Mouse (Mus musculus) stomach, postnatal 0 days (tissue): ENCODE data around the gene Tsnaxip1. TPM values are rescaled to one million over a fixed set of nuclear protein-coding genes. Genes with fewer than 3 reads are reported as not detected.
"Not testable (repeated sequence)": the region's sequence is repeated elsewhere in the genome, so short reads cannot be mapped to it uniquely, and the experiment has no call there.

Experiments
- ATAC-seq: fragments of 200-750 bp; cut with Nextera tagmentation; 2 replicates; pipeline ENCODE4 v1.8.0; 2017; ENCODE audit not compliant: low FRiP score, low TSS enrichment
- DNase-seq: peaks from one replicate; pipeline ENCODE4 v3.0.0-alpha.2; 2016; ENCODE audit warnings: low spot score
- H3K27ac ChIP-seq: fragments of 300-500 bp; sonication (generic); replicated peaks from 2 replicates; pipeline ENCODE4 v1.5.1; 2014; ENCODE audit warnings: mild to moderate bottlenecking, control low read depth
- H3K27me3 ChIP-seq: fragments of 300-500 bp; sonication (generic); 2 replicates; pipeline ENCODE4 v1.6.1; 2014; ENCODE audit warnings: low read length; ENCODE audit not compliant: control insufficient read depth, insufficient read depth
- H3K36me3 ChIP-seq: fragments of 300-500 bp; sonication (generic); 2 replicates; pipeline ENCODE4 v1.6.1; 2014; ENCODE audit warnings: low read length, mixed read lengths; ENCODE audit not compliant: control insufficient read depth, insufficient read depth
- H3K4me1 ChIP-seq: fragments of 300-500 bp; sonication (generic); replicated peaks from 2 replicates; pipeline ENCODE4 v1.6.1; 2014; ENCODE audit warnings: antibody characterized with exemption; ENCODE audit not compliant: control insufficient read depth, insufficient read depth
- H3K4me2 ChIP-seq: fragments of 300-500 bp; sonication (generic); replicated peaks from 2 replicates; pipeline ENCODE4 v1.6.1; 2014; ENCODE audit warnings: low read depth, mild to moderate bottlenecking, control low read depth, moderate library complexity
- H3K4me3 ChIP-seq: fragments of 300-500 bp; sonication (generic); 2 replicates; pipeline ENCODE4 v1.5.1; 2014; ENCODE audit warnings: low read depth, low read length, control low read depth
- H3K9ac ChIP-seq: fragments of 300-500 bp; sonication (generic); 2 replicates; pipeline ENCODE4 v1.6.1; 2014; ENCODE audit warnings: mild to moderate bottlenecking, low read length, control low read depth, mixed read lengths
- H3K9me3 ChIP-seq: fragments of 300-500 bp; sonication (generic); 2 replicates; pipeline ENCODE4 v1.6.1; 2016; ENCODE audit warnings: low read length; ENCODE audit not compliant: control insufficient read depth
- CTCF ChIP-seq: IDR thresholded peaks from 2 replicates; pipeline ENCODE4 v1.5.1; 2016; ENCODE audit warnings: antibody characterized with exemption, low read depth, mild to moderate bottlenecking, moderate library complexity
- EP300 ChIP-seq: optimal IDR thresholded peaks from 2 replicates; pipeline ENCODE3; 2016; ENCODE audit warnings: antibody characterized with exemption
- WGBS: fragments of 180-500 bp; shearing (Covaris S2); extraction: QIAGEN DNeasy Blood & Tissue Kit; methylation state at CpG from one replicate; pipeline ENCODE4 v1.1.7; 2014; 5-methylcytosine and 5-hydroxymethylcytosine counted together
- polyA plus RNA-seq: library from polyadenylated mRNA; unstranded; fragments of >200 nt; fragmentation: Nextera tagmentation; extraction: Ambion mirVana; gene quantifications from 2 replicates; pipeline ENCODE4 v1.2.1, GENCODE M21; 2015

The Tsnaxip1 gene
- polyA plus RNA-seq, 1 experiment from 2014 or later, result not detected

- 81% methylated on average over 1 of the region's 1 CpGs for WGBS
- H3K4me2 ChIP-seq, result no peak overlapping the region
- ATAC-seq (peak; percentile 62; the same call in 1 of the 2 replicates), DNase-seq (no peak)
- H3K27me3 ChIP-seq, result no peaks in the 10 kb centered on the region
- peaks cover 3% of the 10 kb centered on the region for H3K36me3 ChIP-seq
- H3K27ac ChIP-seq, result no peak overlapping the region
- H3K4me1 ChIP-seq, result peaks cover 4% of the 10 kb centered on the region; the same call in 1 of the 2 replicates
- TF ChIP-seq EP300, result no peak
- TF ChIP-seq CTCF, result no peak
- no peaks in the 10 kb centered on the region for H3K9me3 ChIP-seq
- H3K4me3 ChIP-seq, result no peak overlapping the region
- H3K9ac ChIP-seq, result no peak overlapping the region
These were observed 6.6 kb upstream of the Tsnaxip1 start for GRCm38 (mm10) chr8:105820925-105821324.

- H3K4me1 ChIP-seq, result peaks cover 4% of the 10 kb centered on the region; the same call in 1 of the 2 replicates
- ATAC-seq (no peak), DNase-seq (no peak)
- no peaks in the 10 kb centered on the region for H3K9me3 ChIP-seq
- H3K4me2 ChIP-seq, result peak overlapping the region; percentile 78
- WGBS, result 79% methylated on average over 4 of the region's 4 CpGs
- H3K4me3 ChIP-seq, result no peak overlapping the region
- peak overlapping the region; percentile 83; the same call in 1 of the 2 replicates for H3K27ac ChIP-seq
- TF ChIP-seq CTCF, result no peak
- H3K27me3 ChIP-seq, result no peaks in the 10 kb centered on the region
- H3K9ac ChIP-seq, result 0 out of 2 replicates have a peak overlapping the region, but pooled peaks have one; percentile 93
- H3K36me3 ChIP-seq, result peaks cover 3% of the 10 kb centered on the region
These were observed 2.0 kb upstream of the Tsnaxip1 start for GRCm38 (mm10) chr8:105825506-105825905.

- Histone ChIP-seq H3K4me3 (peak overlapping the region; percentile 88), H3K27ac (peak overlapping the region; percentile 83), H3K36me3 (peaks cover 3% of the 10 kb centered on the region), H3K9ac (peak overlapping the region; percentile 93), H3K27me3 (no peaks in the 10 kb centered on the region), H3K9me3 (no peaks in the 10 kb centered on the region), H3K4me2 (peak overlapping the region; percentile 78), H3K4me1 (peaks cover 4% of the 10 kb centered on the region; the same call in 1 of the 2 replicates)
- WGBS, result 3% methylated on average over 4 of the region's 4 CpGs
- DNase-seq (peak; percentile 39), ATAC-seq (no peak)
- TF ChIP-seq EP300, result no peak
These were observed 1.2 kb upstream of the Tsnaxip1 start for GRCm38 (mm10) chr8:105826379-105826778.

- not testable (repeated sequence) for DNase-seq, ATAC-seq, H3K36me3 ChIP-seq, H3K27me3 ChIP-seq, H3K9ac ChIP-seq, H3K4me2 ChIP-seq, H3K4me1 ChIP-seq, H3K9me3 ChIP-seq, H3K4me3 ChIP-seq, H3K27ac ChIP-seq
- WGBS, result 78% methylated on average over 2 of the region's 2 CpGs
These were observed 6.2 kb downstream of the Tsnaxip1 start for GRCm38 (mm10) chr8:105833740-105834139.

DNA sequence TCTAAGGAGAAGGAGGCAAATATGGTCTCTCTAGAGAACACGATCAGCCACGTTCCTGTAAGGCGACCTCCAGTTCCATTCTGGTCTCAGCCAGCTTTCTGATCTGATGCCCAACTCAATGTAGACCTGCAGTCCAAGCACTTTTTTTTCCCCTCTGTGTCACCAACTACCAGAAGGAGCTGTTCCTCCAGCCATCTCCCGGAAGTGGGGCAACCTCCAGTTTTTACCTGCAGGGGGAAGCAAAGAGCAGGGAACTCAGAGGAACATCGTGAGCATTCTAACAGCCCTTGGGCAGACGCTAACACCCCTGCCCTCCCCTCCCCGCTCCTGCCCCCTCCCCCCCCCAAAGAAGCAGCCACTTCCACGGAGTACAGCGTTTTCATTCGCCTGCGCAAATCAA is 7.8 kb downstream of the Tsnaxip1 start:
- TF ChIP-seq EP300 (no peak), CTCF (peak; percentile 78)
- ATAC-seq (peak; percentile 77), DNase-seq (peak; percentile 84)
- Histone ChIP-seq H3K9ac (no peak overlapping the region), H3K27me3 (no peaks in the 10 kb centered on the region), H3K36me3 (no peaks in the 10 kb centered on the region), H3K4me1 (no peaks in the 10 kb centered on the region), H3K4me2 (no peak overlapping the region), H3K27ac (no peak overlapping the region), H3K4me3 (no peak overlapping the region), H3K9me3 (no peaks in the 10 kb centered on the region)
- WGBS, result 26% methylated on average over 11 of the region's 11 CpGs

- Histone ChIP-seq H3K27ac (no peak overlapping the region), H3K4me2 (no peak overlapping the region), H3K36me3 (no peaks in the 10 kb centered on the region), H3K9me3 (no peaks in the 10 kb centered on the region), H3K9ac (no peak overlapping the region), H3K4me1 (no peaks in the 10 kb centered on the region), H3K27me3 (no peaks in the 10 kb centered on the region), H3K4me3 (no peak overlapping the region)
- no peak for ATAC-seq
- 78% methylated on average over 6 of the region's 6 CpGs for WGBS
- TF ChIP-seq CTCF, result no peak
- TF ChIP-seq EP300, result no peak
- DNase-seq, result no peak
These were observed 9.5 kb downstream of the Tsnaxip1 start for GRCm38 (mm10) chr8:105836991-105837390.
